In the genomic region with DNA sequence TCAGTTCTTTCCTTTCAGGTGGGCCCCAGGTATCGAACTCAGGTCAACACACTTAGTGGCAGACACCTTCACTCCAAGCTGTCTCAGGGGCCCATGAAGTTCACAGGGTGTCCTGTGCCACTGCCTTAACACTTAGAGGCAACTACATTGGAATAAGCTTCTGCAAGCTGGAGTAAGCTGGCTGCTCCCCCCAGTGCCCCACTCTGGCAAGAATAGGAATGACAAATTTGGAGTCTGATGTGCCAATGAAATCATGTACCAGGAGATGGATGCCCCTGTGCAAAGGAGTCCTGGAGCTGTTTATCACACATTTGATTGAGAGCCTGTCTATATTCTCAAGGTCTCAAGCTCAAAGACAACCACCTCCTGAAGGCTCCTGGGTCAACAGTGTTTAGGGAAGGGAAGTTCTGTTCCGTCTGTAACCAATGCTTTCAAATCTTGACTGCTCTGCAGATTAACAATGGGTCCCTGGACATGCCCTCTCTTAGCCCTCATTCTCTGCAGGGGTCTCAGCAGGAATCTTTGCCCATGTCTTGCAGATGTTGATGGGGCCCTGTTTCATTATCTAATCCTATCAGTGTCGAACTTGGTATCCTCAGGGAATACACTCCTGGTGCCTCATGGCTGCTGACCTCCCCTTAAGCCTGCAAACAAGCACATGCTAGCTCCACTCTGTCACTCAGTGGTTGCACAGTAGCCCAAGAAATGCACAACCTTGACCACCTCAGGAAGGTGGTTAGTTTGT, we compare ENCODE assay signal across 17 mouse cellular contexts. TPM values are rescaled to one million over a fixed set of nuclear protein-coding genes. Genes with fewer than 3 reads are reported as not detected.
A peak's percentile ranks its signal among the peaks of the same experiment; 100 is the strongest.
DNase-seq lines count a peak whose midpoint lies in the region; ATAC-seq and TF ChIP-seq lines count a peak whose summit lies in the region.
"Had no signal": no experiment of that assay in that cellular context is flagged by ENCODE, and none has a peak within 500 bp of the region (broad histone marks: within the 10 kb centered on the region; RNA-seq: fewer than 3 reads in every experiment).

No protein-coding gene starts in this region.

- intact Hi-C loops in left cerebral cortex, adult 2 months (cut with DNase I) = no loop called here
- intact Hi-C loops in left cerebral cortex, postnatal 10 days (cut with DNase I) = no loop called here

- no peak for ATAC-seq in heart, postnatal 0 days (ENCODE audit: insufficient read depth, low read depth)
- ATAC-seq: liver, embryonic 12.5 days had no signal

- no peak overlapping the region for H3K4me3 ChIP-seq in cerebellum, adult 2 months (replicated peaks; ENCODE audit: insufficient read depth, low read depth, low read length)
- no peak overlapping the region for H3K4me3 ChIP-seq in heart, postnatal 0 days (ENCODE audit: low read depth, low read length)
- no peak overlapping the region for H3K4me3 ChIP-seq in left cerebral cortex, adult 2 months
- H3K4me3 ChIP-seq: heart, embryonic 12.5 days; limb, embryonic 12.5 days; liver, embryonic 12.5 days had no signal

- no peak for DNase-seq in cerebellum, adult 2 months
- no peak for DNase-seq in cerebellum, adult 18-20 months
- DNase-seq in heart, postnatal 0 days (ENCODE audit: low spot score) = no peak
- no peak for DNase-seq in heart, adult 18-20 months
- no peak for DNase-seq in left cerebral cortex, adult 2 months (ENCODE audit: extremely low spot score in 1 of 2, low spot score in 2 of 2)
- DNase-seq in left cerebral cortex, postnatal 10 days (ENCODE audit: extremely low spot score in 1 of 2, low spot score in 2 of 2) = no peak
- peak; percentile 31 for DNase-seq in brain, adult 2 months (ENCODE audit: low read depth, low spot score)
- DNase-seq: adrenal gland, postnatal 25 days; heart, postnatal 36 days; kidney, adult 18-20 months; lung, adult 2 months; thymus, postnatal 25 days had no signal

- H3K36me3 ChIP-seq in heart, postnatal 0 days (replicated peaks; ENCODE audit: control insufficient read depth, insufficient read depth, low read length) = no peaks in the 10 kb centered on the region
- H3K36me3 ChIP-seq: heart, embryonic 12.5 days; limb, embryonic 12.5 days; liver, embryonic 12.5 days had no signal

- TF ChIP-seq POLR2A in cerebellum, adult 2 months (IDR thresholded peaks at IDR 0.05; ENCODE audit: borderline replicate concordance, insufficient read depth, low read length) = no peak

- 79% methylated on average over 3 of the region's 3 CpGs for WGBS in cerebellum, adult 2 months
- WGBS in heart, postnatal 0 days = 77% methylated on average over 3 of the region's 3 CpGs

- no peaks in the 10 kb centered on the region for H3K9me3 ChIP-seq in heart, postnatal 0 days (replicated peaks; ENCODE audit: control insufficient read depth, low read length)
- H3K9me3 ChIP-seq: heart, embryonic 12.5 days; limb, embryonic 12.5 days; liver, embryonic 12.5 days had no signal

- H3K4me2 ChIP-seq in heart, postnatal 0 days (ENCODE audit: low read depth, low read length) = no peak overlapping the region
- H3K4me2 ChIP-seq: heart, embryonic 12.5 days; hindbrain, embryonic 14.5 days; limb, embryonic 12.5 days; liver, embryonic 12.5 days; midbrain, embryonic 11.5 days had no signal

- H3K27ac ChIP-seq in cerebellum, adult 2 months (ENCODE audit: insufficient read depth, low read length) = no peak overlapping the region
- no peak overlapping the region for H3K27ac ChIP-seq in heart, postnatal 0 days (ENCODE audit: low read depth)
- H3K27ac ChIP-seq in left cerebral cortex, adult 2 months = no peak overlapping the region
- H3K27ac ChIP-seq: hindbrain, embryonic 14.5 days; liver, embryonic 12.5 days had no signal

- H3K27me3 ChIP-seq in cerebellum, adult 2 months (ENCODE audit: control insufficient read depth, insufficient read depth, low read length) = no peaks in the 10 kb centered on the region
- no peaks in the 10 kb centered on the region for H3K27me3 ChIP-seq in heart, postnatal 0 days (ENCODE audit: control insufficient read depth, insufficient read depth, low read length)
- H3K27me3 ChIP-seq: heart, embryonic 12.5 days; limb, embryonic 12.5 days; liver, embryonic 12.5 days had no signal

- H3K4me1 ChIP-seq in cerebellum, adult 2 months (ENCODE audit: control insufficient read depth, insufficient read depth, low read length) = no peaks in the 10 kb centered on the region
- no peaks in the 10 kb centered on the region for H3K4me1 ChIP-seq in heart, postnatal 0 days (ENCODE audit: control insufficient read depth, insufficient read depth)
- H3K4me1 ChIP-seq: liver, embryonic 12.5 days had no signal

- no peak overlapping the region for H3K9ac ChIP-seq in heart, postnatal 0 days (replicated peaks; ENCODE audit: low read depth, low read length)
- H3K9ac ChIP-seq: heart, embryonic 12.5 days; hindbrain, embryonic 14.5 days; limb, embryonic 12.5 days; liver, embryonic 12.5 days had no signal

- TF ChIP-seq CTCF in cerebellum, adult 2 months (IDR thresholded peaks at IDR 0.05; ENCODE audit: borderline replicate concordance, insufficient read depth, low read depth, low read length) = peak; percentile 16; the same call in 1 of the 2 replicates
- 0 out of 2 replicates have a peak, but pooled peaks have one; percentile 4 for TF ChIP-seq CTCF in heart, postnatal 0 days (IDR thresholded peaks at IDR 0.05; ENCODE audit: low read depth)
- TF ChIP-seq CTCF in left cerebral cortex, adult 2 months (IDR thresholded peaks at IDR 0.05) = peak; percentile 22

- no peak for TF ChIP-seq EP300 in heart, postnatal 0 days (IDR thresholded peaks at IDR 0.05; ENCODE audit: low read depth)

RNA-seq across cellular contexts. Expression of gene Med4, which starts 25.3 kb away (rescaled TPM):
- polyA plus RNA-seq in cerebellum, adult 2 months (2012; rRNA removed) = 38.7 and 40.0 TPM in 2 replicates
- total RNA-seq in heart, postnatal 0 days (2014; rRNA removed; ENCODE audit: low replicate concordance) = 17.4 and 17.5 TPM in 2 replicates
- 36.1 and 40.2 TPM in 2 replicates for polyA plus RNA-seq in heart, postnatal 0 days (2015; fragmentation: Nextera tagmentation; extraction: Ambion mirVana)
- 10 to 100 TPM; 21.3 to 23.7 TPM for total RNA-seq in heart, adult 18-20 months (2021)
- 10 to 100 TPM; 26.6 to 26.9 TPM for total RNA-seq in left cerebral cortex, adult 2 months (2021)
- 10 to 100 TPM; 31.6 to 31.9 TPM for total RNA-seq in left cerebral cortex, postnatal 10 days (2021)

RNA-seq across cellular contexts. Expression of gene Sucla2, which starts 40.6 kb away (rescaled TPM):
- 163 and 164 TPM in 2 replicates for polyA plus RNA-seq in cerebellum, adult 2 months (2012; rRNA removed)
- total RNA-seq in heart, postnatal 0 days (2014; rRNA removed; ENCODE audit: low replicate concordance) = 229 and 249 TPM in 2 replicates
- polyA plus RNA-seq in heart, postnatal 0 days (2015; fragmentation: Nextera tagmentation; extraction: Ambion mirVana) = 449 TPM in 2 replicates
- total RNA-seq in heart, adult 18-20 months (2021) = 100 to 1,000 TPM; 776 to 832 TPM
- total RNA-seq in left cerebral cortex, adult 2 months (2021) = 100 to 1,000 TPM; 143 to 160 TPM
- total RNA-seq in left cerebral cortex, postnatal 10 days (2021) = 100 to 1,000 TPM; 141 to 150 TPM
